Mouse (Mus musculus): Measurements from ENCODE around the gene Lrit2.

Gene Lrit2

DNA sequence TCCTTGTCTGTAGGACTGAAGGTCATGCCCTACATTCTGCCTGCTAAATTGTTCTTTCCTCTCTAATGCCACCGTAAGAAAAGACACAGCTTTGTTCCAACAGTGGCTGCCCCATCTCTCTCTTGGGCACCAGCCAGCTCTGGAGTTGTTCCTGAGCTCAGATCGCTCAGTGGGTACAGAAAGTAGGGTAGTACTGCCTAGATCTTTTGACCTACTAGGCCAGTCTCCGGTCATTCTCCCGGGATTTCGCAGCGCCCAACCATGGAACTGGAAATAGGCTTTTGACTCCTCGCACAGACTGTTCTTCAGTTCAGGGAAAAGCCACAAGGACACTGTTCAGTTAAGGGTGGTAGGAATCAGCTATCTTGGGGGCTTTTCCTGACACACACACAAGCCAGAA lies 45.2 kb downstream of the Lrit2 start:
- no peak for DNase-seq

DNA sequence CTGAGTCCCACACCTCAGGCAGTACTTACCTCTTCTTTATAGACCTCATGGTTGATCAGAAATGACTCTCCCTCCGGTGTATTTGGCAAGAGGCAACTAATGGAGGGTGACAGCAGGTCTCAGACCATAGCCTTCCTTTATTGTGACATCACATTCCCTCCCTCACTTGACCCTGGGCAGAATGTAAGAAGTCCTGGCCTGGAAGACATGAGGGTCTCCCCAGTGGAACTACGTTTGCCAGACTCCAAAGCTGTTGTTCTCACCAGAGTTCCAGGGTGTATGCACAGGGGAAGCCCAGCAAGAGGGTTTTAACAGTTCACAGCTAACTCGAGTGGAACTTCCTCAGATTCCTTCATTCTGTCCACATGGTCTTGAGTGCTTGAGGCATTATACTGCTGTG lies 46.2 kb downstream of the Lrit2 start, which contains the start of gene 2610528A11Rik:
TSS of gene 2610528A11Rik (minus strand) at position 101 of the 400 bp plus-strand sequence.
- DNase-seq, result no peak

DNA sequence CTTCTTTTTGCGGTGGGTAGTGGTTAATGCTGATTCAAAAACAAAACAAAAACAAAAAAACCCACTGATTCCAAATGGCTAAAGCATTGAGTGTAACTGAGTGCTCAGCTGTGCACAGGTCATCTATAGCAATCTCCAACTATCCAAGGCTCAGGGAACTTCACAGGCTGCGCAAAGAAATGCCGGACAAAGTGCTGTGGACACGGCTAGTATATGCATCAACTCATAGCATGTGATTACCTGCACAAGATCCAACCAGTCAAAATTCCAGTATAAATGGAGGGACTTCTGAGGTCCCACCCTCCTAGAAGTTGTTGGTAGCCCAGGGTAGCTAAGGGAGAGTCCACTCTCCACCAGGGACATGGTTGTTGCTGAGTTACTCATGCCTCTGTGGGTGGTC lies 51.5 kb downstream of the Lrit2 start:
- no peak for DNase-seq
